Mouse (Mus musculus) midbrain, postnatal 0 days (tissue): ENCODE results near the gene Ccdc30. TPM values are rescaled to one million over a fixed set of nuclear protein-coding genes. Genes with fewer than 3 reads are reported as not detected.

Experiments used
- ATAC-seq: fragments of 200-750 bp; cut with Nextera tagmentation; 2 replicates; pipeline ENCODE4 v1.8.0; 2017; ENCODE audit warnings: moderate number of reproducible peaks, mild to moderate bottlenecking, moderate TSS enrichment, moderate library complexity; ENCODE audit not compliant: low FRiP score
- DNase-seq: peaks from one replicate; pipeline ENCODE4 v3.0.0-alpha.2; 2015; ENCODE audit warnings: low spot score
- H3K27ac ChIP-seq: fragments of 300-500 bp; sonication (generic); 2 replicates; pipeline ENCODE4 v1.5.1; 2014; ENCODE audit warnings: low read depth, mild to moderate bottlenecking, low read length, mixed read lengths
- H3K27me3 ChIP-seq: fragments of 300-500 bp; sonication (generic); 2 replicates; pipeline ENCODE4 v1.6.1; 2014; ENCODE audit warnings: low read length, control low read depth, mixed read lengths; ENCODE audit not compliant: insufficient read depth
- H3K36me3 ChIP-seq: fragments of 300-500 bp; sonication (generic); 2 replicates; pipeline ENCODE4 v1.6.1; 2014; ENCODE audit warnings: low read length, control low read depth, mixed read lengths; ENCODE audit not compliant: insufficient read depth
- H3K4me1 ChIP-seq: fragments of 300-500 bp; sonication (generic); 2 replicates; pipeline ENCODE4 v1.6.1; 2014; ENCODE audit warnings: mild to moderate bottlenecking, control low read depth, antibody characterized with exemption, low read length, mixed read lengths; ENCODE audit not compliant: insufficient read depth
- H3K4me2 ChIP-seq: fragments of 300-500 bp; sonication (generic); 2 replicates; pipeline ENCODE4 v1.6.1; 2014; ENCODE audit warnings: low read depth, mild to moderate bottlenecking, low read length, mixed read lengths; ENCODE audit not compliant: poor library complexity, severe bottlenecking
- H3K4me3 ChIP-seq: fragments of 300-500 bp; sonication (generic); 2 replicates; pipeline ENCODE4 v1.5.1; 2014; ENCODE audit warnings: low read depth, mild to moderate bottlenecking, low read length, moderate library complexity
- H3K9ac ChIP-seq: fragments of 300-500 bp; sonication (generic); replicated peaks from 2 replicates; pipeline ENCODE4 v1.6.1; 2014; ENCODE audit warnings: mild to moderate bottlenecking, low read length, moderate library complexity, mixed read lengths; ENCODE audit not compliant: poor library complexity, severe bottlenecking
- H3K9me3 ChIP-seq: fragments of 300-500 bp; sonication (generic); 2 replicates; pipeline ENCODE4 v1.6.1; 2016; ENCODE audit warnings: low read length, control low read depth
- CTCF ChIP-seq: IDR thresholded peaks from 2 replicates; pipeline ENCODE4 v1.5.1; 2016; ENCODE audit warnings: antibody characterized with exemption, mild to moderate bottlenecking
- WGBS: fragments of 180-500 bp; shearing (Covaris S2); extraction: QIAGEN DNeasy Blood & Tissue Kit; methylation state at CpG from one replicate; pipeline ENCODE4 v1.1.7; 2014; 5-methylcytosine and 5-hydroxymethylcytosine counted together
- polyA plus RNA-seq: library from polyadenylated mRNA; unstranded; fragments of >200 nt; fragmentation: Nextera tagmentation; extraction: Ambion mirVana; gene quantifications from 2 replicates; pipeline ENCODE4 v1.2.1, GENCODE M21; 2015
- total RNA-seq: library from RNA; depleted of rRNA; stranded (reverse); fragments of >200 nt; gene quantifications from 2 replicates; pipeline ENCODE4 v1.2.3, GENCODE M21; 2014; rRNA removed

Gene Ccdc30
- total RNA-seq (9.6 and 11.9 TPM in 2 replicates), polyA plus RNA-seq (24.1 and 24.2 TPM in 2 replicates)

- peaks cover 2% of the 10 kb centered on the region; the same call in 1 of the 2 replicates for H3K4me1 ChIP-seq
- no peaks in the 10 kb centered on the region for H3K27me3 ChIP-seq
- TF ChIP-seq CTCF = no peak
- DNase-seq (peak; percentile 97), ATAC-seq (peak; percentile 100)
- no peaks in the 10 kb centered on the region for H3K36me3 ChIP-seq
- under 1% methylated on average over 44 of the region's 49 CpGs for WGBS
- H3K27ac ChIP-seq = peak within 1 kb of the TSS; percentile 71
- no peaks in the 10 kb centered on the region for H3K9me3 ChIP-seq
- peak within 1 kb of the TSS; percentile 79 for H3K4me2 ChIP-seq
- H3K4me3 ChIP-seq = peak within 1 kb of the TSS; percentile 68
- H3K9ac ChIP-seq = peak within 1 kb of the TSS; percentile 64
Observed at GRCm38 (mm10) chr4:119415072-119415753, at the start of gene Ccdc30. Ccdc30 (minus strand) TSS chr4:119415521.

- DNase-seq (no peak), ATAC-seq (peak; percentile 24; the same call in 1 of the 2 replicates)
- Histone ChIP-seq H3K27me3 (no peaks in the 10 kb centered on the region), H3K27ac (peak overlapping the region; percentile 52), H3K36me3 (peaks cover 8% of the 10 kb centered on the region; the same call in 1 of the 2 replicates), H3K9ac (no peak overlapping the region), H3K4me2 (no peak overlapping the region), H3K4me3 (no peak overlapping the region), H3K9me3 (no peaks in the 10 kb centered on the region), H3K4me1 (peaks cover 7% of the 10 kb centered on the region; the same call in 1 of the 2 replicates)
- WGBS = 68% methylated on average over 13 of the region's 13 CpGs
- no peak for TF ChIP-seq CTCF
Observed at GRCm38 (mm10) chr4:119463756-119464419, 48.6 kb upstream of the Ccdc30 start.

- Histone ChIP-seq H3K9me3 (no peaks in the 10 kb centered on the region), H3K4me3 (no peak overlapping the region), H3K27ac (peak overlapping the region; percentile 52), H3K36me3 (peaks cover 8% of the 10 kb centered on the region; the same call in 1 of the 2 replicates), H3K4me1 (peaks cover 7% of the 10 kb centered on the region; the same call in 1 of the 2 replicates), H3K4me2 (no peak overlapping the region), H3K9ac (peak overlapping the region; percentile 9; the same call in 1 of the 2 replicates), H3K27me3 (no peaks in the 10 kb centered on the region)
- peak; percentile 70 for ATAC-seq
- DNase-seq = peak; percentile 93
- TF ChIP-seq CTCF = peak; percentile 31; the same call in 1 of the 2 replicates
- 27% methylated on average over 11 of the region's 11 CpGs for WGBS
Observed at GRCm38 (mm10) chr4:119462858-119463755, 47.8 kb upstream of the Ccdc30 start.

GRCm38 (mm10) chr4:119462457-119462856 is 47.1 kb upstream of the Ccdc30 start:
- no peaks in the 10 kb centered on the region for H3K27me3 ChIP-seq
- 90% methylated on average over 3 of the region's 3 CpGs for WGBS
- peaks cover 4% of the 10 kb centered on the region; the same call in 1 of the 2 replicates for H3K36me3 ChIP-seq
- H3K4me1 ChIP-seq = peaks cover 7% of the 10 kb centered on the region; the same call in 1 of the 2 replicates
- no peaks in the 10 kb centered on the region for H3K9me3 ChIP-seq
- TF ChIP-seq CTCF = no peak
- DNase-seq (no peak), ATAC-seq (no peak)
- H3K9ac ChIP-seq = peak overlapping the region; percentile 9; the same call in 1 of the 2 replicates
- H3K27ac ChIP-seq = peak overlapping the region; percentile 52; the same call in 1 of the 2 replicates
- no peak overlapping the region for H3K4me2 ChIP-seq
- H3K4me3 ChIP-seq = no peak overlapping the region

- peaks cover 7% of the 10 kb centered on the region; the same call in 1 of the 2 replicates for H3K4me1 ChIP-seq
- H3K27me3 ChIP-seq = no peaks in the 10 kb centered on the region
- H3K4me3 ChIP-seq = no peak overlapping the region
Observed at GRCm38 (mm10) chr4:119460728-119461141, 45.4 kb upstream of the Ccdc30 start.

More at GRCm38 (mm10) chr4:119460728-119461141, 45.4 kb upstream of the Ccdc30 start:
- H3K9ac ChIP-seq = no peak overlapping the region
- ATAC-seq (peak; percentile 62), DNase-seq (peak; percentile 90)
- H3K4me2 ChIP-seq = no peak overlapping the region
- no peaks in the 10 kb centered on the region for H3K36me3 ChIP-seq
- peak overlapping the region; percentile 19 for H3K27ac ChIP-seq
- H3K9me3 ChIP-seq = no peaks in the 10 kb centered on the region
- 6% methylated on average over 8 of the region's 8 CpGs for WGBS
- no peak for TF ChIP-seq CTCF
